Mouse (Mus musculus) liver, embryonic 18 days (tissue): ENCODE results near the gene Cd101. TPM values are rescaled to one million over a fixed set of nuclear protein-coding genes. Genes with fewer than 3 reads are reported as not detected.

Source experiments
- polyA plus RNA-seq: library from polyadenylated mRNA; depleted of rRNA; stranded (reverse); fragments of >200 nt; gene quantifications from 2 replicates; pipeline ENCODE4 v1.2.3, GENCODE M21; 2012; rRNA removed

Cd101 gene
- polyA plus RNA-seq: 0.12 and 0.14 TPM in 2 replicates

DNA sequence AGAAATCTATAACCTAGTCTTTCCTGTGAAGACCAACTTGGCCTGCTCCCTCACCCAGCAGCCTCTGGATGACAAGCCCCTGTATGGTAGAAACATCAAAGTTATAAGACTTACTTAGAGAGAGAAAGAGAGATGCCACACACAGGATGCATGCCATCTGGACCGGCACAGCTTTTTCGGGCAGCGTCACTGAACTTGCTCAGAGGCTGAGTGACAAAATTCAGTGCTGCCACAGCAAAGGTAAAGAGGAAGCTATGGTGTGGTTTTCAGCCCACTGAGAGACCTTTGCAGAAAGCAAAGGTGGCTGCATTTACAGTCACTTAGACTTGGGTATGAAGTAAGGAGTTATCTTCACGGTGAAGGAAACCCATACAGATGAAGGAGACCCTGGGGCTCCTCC, at the start of gene Cd101:
Gene Cd101, minus strand, starts transcription at position 218 of the 400 bp plus-strand sequence.

DNA sequence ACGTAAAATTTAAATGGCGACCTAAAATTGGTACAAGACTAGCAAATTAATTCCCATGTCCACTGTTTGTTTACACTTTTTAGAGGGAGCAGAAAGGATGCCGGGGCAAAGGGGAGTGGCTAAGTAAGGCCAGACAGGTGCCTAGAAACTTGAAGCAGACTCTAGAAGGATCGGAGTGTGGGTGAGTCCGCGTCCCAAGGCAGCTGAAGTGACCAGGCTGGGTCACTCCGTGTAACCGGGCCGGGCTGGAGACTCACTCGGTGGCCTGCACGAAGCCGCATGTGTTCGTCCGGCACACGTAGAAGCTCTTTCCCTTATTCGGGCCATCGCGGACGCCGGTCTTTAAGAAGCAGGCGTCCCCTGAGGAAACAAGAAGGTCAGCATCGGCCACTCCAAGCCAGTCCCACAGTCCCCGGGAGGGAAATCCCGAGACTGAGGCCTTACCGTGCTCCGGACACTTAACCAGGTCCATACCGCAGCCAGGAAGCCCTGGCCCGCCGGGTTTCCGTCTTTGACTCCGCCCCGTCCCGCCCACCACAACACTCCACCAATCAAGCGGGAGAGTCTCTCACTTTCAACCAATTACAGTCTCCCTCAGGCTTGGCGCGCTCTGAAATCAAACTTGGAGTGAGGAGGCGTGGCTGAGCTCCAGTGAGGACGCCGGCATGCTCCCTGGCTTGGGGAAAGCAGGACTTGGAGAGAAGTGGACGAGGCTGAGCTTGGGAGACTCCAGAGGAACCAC, 60.0 kb downstream of the Cd101 start, which contains the start of gene Ttf2:
Gene Ttf2, minus strand, starts transcription at position 488 of the 742 bp plus-strand sequence.

Other genes with a start within 250 kb of the Cd101 start
- gene Vtcn1, start 204.1 kb downstream of the Cd101 start, polyA plus RNA-seq: 0.07 and 0.08 TPM in 2 replicates
- gene Trim45, start 107.4 kb downstream of the Cd101 start, polyA plus RNA-seq: 1.0 and 1.2 TPM in 2 replicates
- 3.6 and 3.8 TPM in 2 replicates for gene Ttf2, start 59.9 kb downstream of the Cd101 start, polyA plus RNA-seq
- 0.93 and 1.00 TPM in 2 replicates for gene Ptgfrn, start 80.7 kb upstream of the Cd101 start, polyA plus RNA-seq